Mouse (Mus musculus) stomach, postnatal 0 days (tissue): ENCODE results near the gene Ppfia3. TPM values are rescaled to one million over a fixed set of nuclear protein-coding genes. Genes with fewer than 3 reads are reported as not detected.
A peak's percentile ranks its signal among the peaks of the same experiment; 100 is the strongest.
"Not testable (repeated sequence)": the region's sequence is repeated elsewhere in the genome, so short reads cannot be mapped to it uniquely, and the experiment has no call there.

Experiments
- ATAC-seq: fragments of 200-750 bp; cut with Nextera tagmentation; 2 replicates; pipeline ENCODE4 v1.8.0; 2017; ENCODE audit not compliant: low FRiP score, low TSS enrichment
- DNase-seq: peaks from one replicate; pipeline ENCODE4 v3.0.0-alpha.2; 2016; ENCODE audit warnings: low spot score
- H3K27ac ChIP-seq: fragments of 300-500 bp; sonication (generic); replicated peaks from 2 replicates; pipeline ENCODE4 v1.5.1; 2014; ENCODE audit warnings: mild to moderate bottlenecking, control low read depth
- H3K27me3 ChIP-seq: fragments of 300-500 bp; sonication (generic); 2 replicates; pipeline ENCODE4 v1.6.1; 2014; ENCODE audit warnings: low read length; ENCODE audit not compliant: control insufficient read depth, insufficient read depth
- H3K36me3 ChIP-seq: fragments of 300-500 bp; sonication (generic); 2 replicates; pipeline ENCODE4 v1.6.1; 2014; ENCODE audit warnings: low read length, mixed read lengths; ENCODE audit not compliant: control insufficient read depth, insufficient read depth
- H3K4me1 ChIP-seq: fragments of 300-500 bp; sonication (generic); replicated peaks from 2 replicates; pipeline ENCODE4 v1.6.1; 2014; ENCODE audit warnings: antibody characterized with exemption; ENCODE audit not compliant: control insufficient read depth, insufficient read depth
- H3K4me2 ChIP-seq: fragments of 300-500 bp; sonication (generic); replicated peaks from 2 replicates; pipeline ENCODE4 v1.6.1; 2014; ENCODE audit warnings: low read depth, mild to moderate bottlenecking, control low read depth, moderate library complexity
- H3K4me3 ChIP-seq: fragments of 300-500 bp; sonication (generic); 2 replicates; pipeline ENCODE4 v1.5.1; 2014; ENCODE audit warnings: low read depth, low read length, control low read depth
- H3K9ac ChIP-seq: fragments of 300-500 bp; sonication (generic); 2 replicates; pipeline ENCODE4 v1.6.1; 2014; ENCODE audit warnings: mild to moderate bottlenecking, low read length, control low read depth, mixed read lengths
- H3K9me3 ChIP-seq: fragments of 300-500 bp; sonication (generic); 2 replicates; pipeline ENCODE4 v1.6.1; 2016; ENCODE audit warnings: low read length; ENCODE audit not compliant: control insufficient read depth
- CTCF ChIP-seq: IDR thresholded peaks from 2 replicates; pipeline ENCODE4 v1.5.1; 2016; ENCODE audit warnings: antibody characterized with exemption, low read depth, mild to moderate bottlenecking, moderate library complexity
- EP300 ChIP-seq: optimal IDR thresholded peaks from 2 replicates; pipeline ENCODE3; 2016; ENCODE audit warnings: antibody characterized with exemption
- WGBS: fragments of 180-500 bp; shearing (Covaris S2); extraction: QIAGEN DNeasy Blood & Tissue Kit; methylation state at CpG from one replicate; pipeline ENCODE4 v1.1.7; 2014; 5-methylcytosine and 5-hydroxymethylcytosine counted together
- polyA plus RNA-seq: library from polyadenylated mRNA; unstranded; fragments of >200 nt; fragmentation: Nextera tagmentation; extraction: Ambion mirVana; gene quantifications from 2 replicates; pipeline ENCODE4 v1.2.1, GENCODE M21; 2015

The Ppfia3 gene
- polyA plus RNA-seq, 1 experiment from 2014 or later, result 6.0 TPM

DNA sequence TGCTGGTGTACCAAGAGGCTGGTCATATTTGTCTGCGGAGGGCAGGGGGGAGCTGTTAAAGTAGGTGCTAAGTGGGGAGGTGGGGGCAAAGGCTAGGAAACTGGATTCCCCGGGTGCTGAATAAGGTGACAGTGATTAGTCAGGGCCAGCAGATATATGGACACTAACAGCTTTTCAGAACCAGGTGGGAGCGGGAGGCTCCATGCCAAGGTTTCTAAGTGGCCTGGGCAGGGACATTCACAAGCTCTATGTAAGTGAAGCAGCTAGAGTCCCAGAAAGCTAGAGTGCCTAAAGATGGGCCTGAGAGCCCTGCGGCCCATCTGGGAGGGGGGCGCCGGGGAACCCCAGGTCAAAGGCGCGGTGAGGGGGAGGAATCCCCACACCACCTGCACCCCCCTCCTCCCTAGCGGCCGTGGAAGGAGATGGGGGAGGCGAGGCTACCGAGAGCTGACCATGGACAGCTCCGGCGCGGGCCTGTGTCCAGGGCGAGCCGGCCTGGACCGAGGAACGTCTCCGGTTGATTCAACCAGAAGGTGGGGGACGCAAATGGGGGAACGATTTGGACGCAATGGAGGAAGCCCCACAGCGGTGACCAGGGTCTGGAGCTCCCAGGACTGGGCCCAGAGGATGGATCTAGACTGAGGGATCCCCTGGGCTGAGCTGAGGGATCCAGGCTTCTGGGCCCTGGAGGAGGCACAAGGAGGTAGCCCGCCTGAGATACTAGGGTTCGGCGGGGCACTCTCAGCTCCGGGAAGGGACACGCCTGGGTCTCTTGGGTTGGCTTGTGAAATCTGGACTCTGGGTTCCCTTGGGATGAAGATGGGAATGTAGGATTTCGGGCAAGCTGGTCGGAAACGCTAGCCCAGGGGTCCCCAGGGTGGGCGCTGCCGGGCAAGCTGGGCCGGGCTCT lies 822 bp downstream of the Ppfia3 start:
- H3K27me3 ChIP-seq, result no peaks in the 10 kb centered on the region
- no peaks in the 10 kb centered on the region for H3K9me3 ChIP-seq
- no peaks in the 10 kb centered on the region for H3K36me3 ChIP-seq
- ATAC-seq, result no peak
- peak overlapping the region; percentile 66 for H3K9ac ChIP-seq
- H3K4me2 ChIP-seq, result peak overlapping the region; percentile 99
- peaks cover 3% of the 10 kb centered on the region; the same call in 1 of the 2 replicates for H3K4me1 ChIP-seq
- peak; percentile 61 for DNase-seq
- H3K27ac ChIP-seq, result peak overlapping the region; percentile 24
- WGBS, result 4% methylated on average over 33 of the region's 35 CpGs
- peak overlapping the region; percentile 56 for H3K4me3 ChIP-seq
- peak; percentile 14; the same call in 1 of the 2 replicates for TF ChIP-seq CTCF
- no peak for TF ChIP-seq EP300

- Histone ChIP-seq H3K9me3 (no peaks in the 10 kb centered on the region), H3K4me1 (peaks cover 3% of the 10 kb centered on the region; the same call in 1 of the 2 replicates), H3K9ac (no peak overlapping the region), H3K4me2 (no peak overlapping the region), H3K4me3 (no peak overlapping the region), H3K36me3 (no peaks in the 10 kb centered on the region), H3K27ac (no peak overlapping the region), H3K27me3 (peaks cover 2% of the 10 kb centered on the region; the same call in 1 of the 2 replicates)
- ATAC-seq, result no peak
- TF ChIP-seq CTCF (no peak), EP300 (no peak)
- 82% methylated on average over 2 of the region's 2 CpGs for WGBS
- no peak for DNase-seq
Observed at GRCm38 (mm10) chr7:45363983-45364382, 2.8 kb downstream of the Ppfia3 start.

GRCm38 (mm10) chr7:45362801-45363200 lies 4.0 kb downstream of the Ppfia3 start:
- TF ChIP-seq EP300 (peak; percentile 90), CTCF (peak; percentile 12; the same call in 1 of the 2 replicates)
- WGBS, result 6% methylated on average over 13 of the region's 13 CpGs
- Histone ChIP-seq H3K4me3 (no peak overlapping the region), H3K9me3 (no peaks in the 10 kb centered on the region), H3K27ac (no peak overlapping the region), H3K27me3 (peaks cover 2% of the 10 kb centered on the region; the same call in 1 of the 2 replicates), H3K36me3 (no peaks in the 10 kb centered on the region), H3K4me1 (peaks cover 3% of the 10 kb centered on the region; the same call in 1 of the 2 replicates), H3K9ac (no peak overlapping the region), H3K4me2 (no peak overlapping the region)
- ATAC-seq, result peak; percentile 47; the same call in 1 of the 2 replicates
- DNase-seq, result peak; percentile 83

DNA sequence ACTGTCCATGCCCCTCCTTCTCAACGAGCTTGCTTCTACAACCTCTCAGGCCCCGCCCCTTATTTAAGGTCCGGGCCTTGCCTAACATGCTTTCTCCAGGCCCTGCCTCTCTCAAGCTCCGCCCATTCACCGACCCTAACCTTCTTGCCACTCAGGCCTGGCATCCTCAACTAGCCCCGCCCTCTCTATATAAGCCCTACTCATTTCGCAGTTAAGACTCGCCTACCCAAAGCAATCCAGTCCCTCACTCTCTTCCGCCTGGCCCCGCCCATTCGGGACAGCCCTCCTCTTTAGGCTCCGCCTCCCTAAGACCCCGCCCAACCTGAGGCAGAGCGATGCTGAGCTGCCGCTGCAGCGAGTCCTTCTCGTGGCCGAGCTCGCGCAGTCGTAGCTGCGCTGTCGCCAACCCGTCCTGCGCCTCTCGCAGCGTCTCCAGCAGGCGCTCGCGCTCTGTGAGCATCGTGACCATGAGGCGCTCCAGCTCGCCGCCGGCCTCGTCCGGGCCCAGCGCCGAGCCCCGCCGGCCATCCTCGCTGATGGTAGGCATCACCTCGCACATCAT lies 5.5 kb downstream of the Ppfia3 start:
- peak; percentile 79 for ATAC-seq
- peak; percentile 80 for DNase-seq
- H3K4me2 ChIP-seq, result peak overlapping the region; percentile 60
- no peaks in the 10 kb centered on the region for H3K36me3 ChIP-seq
- peak overlapping the region; percentile 40; the same call in 1 of the 2 replicates for H3K27ac ChIP-seq
- H3K27me3 ChIP-seq, result peaks cover 2% of the 10 kb centered on the region; the same call in 1 of the 2 replicates
- H3K4me3 ChIP-seq, result peak overlapping the region; percentile 38
- H3K9ac ChIP-seq, result peak overlapping the region; percentile 35; the same call in 1 of the 2 replicates
- TF ChIP-seq EP300, result no peak
- no peak for TF ChIP-seq CTCF
- peaks cover 3% of the 10 kb centered on the region; the same call in 1 of the 2 replicates for H3K4me1 ChIP-seq
- under 1% methylated on average over 43 of the region's 43 CpGs for WGBS
- no peaks in the 10 kb centered on the region for H3K9me3 ChIP-seq

GRCm38 (mm10) chr7:45360404-45361125 lies 6.3 kb downstream of the Ppfia3 start:
- Histone ChIP-seq H3K36me3 (no peaks in the 10 kb centered on the region), H3K4me3 (peak overlapping the region; percentile 38; the same call in 1 of the 2 replicates), H3K27me3 (peaks cover 2% of the 10 kb centered on the region; the same call in 1 of the 2 replicates), H3K4me2 (no peak overlapping the region; the same call in 1 of the 2 replicates), H3K9me3 (no peaks in the 10 kb centered on the region), H3K9ac (no peak overlapping the region), H3K4me1 (no peaks in the 10 kb centered on the region), H3K27ac (no peak overlapping the region)
- 50% methylated on average over 18 of the region's 18 CpGs for WGBS
- ATAC-seq (0 out of 2 replicates have a peak, but pooled peaks have one; percentile 0), DNase-seq (no peak)
- TF ChIP-seq CTCF (no peak), EP300 (no peak)

DNA sequence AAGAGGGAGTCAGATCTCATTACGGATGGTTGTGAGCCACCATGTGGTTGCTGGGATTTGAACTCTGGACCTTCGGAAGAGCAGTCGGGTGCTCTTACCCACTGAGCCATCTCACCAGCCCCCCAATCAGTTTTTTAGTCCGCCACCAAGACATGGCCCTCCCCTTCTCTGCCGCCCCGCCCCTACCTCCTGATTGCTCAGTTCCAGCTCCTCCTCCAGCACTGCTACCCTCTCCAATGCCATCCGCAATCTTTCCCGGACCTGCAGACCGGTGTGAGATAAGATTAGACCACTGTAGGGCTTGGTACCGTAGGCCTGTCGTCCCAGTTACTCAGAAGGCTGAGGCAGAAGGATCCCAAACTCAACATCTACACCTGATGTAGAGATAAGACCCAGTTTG lies 7.7 kb downstream of the Ppfia3 start:
- not testable (repeated sequence) for H3K4me2 ChIP-seq, H3K36me3 ChIP-seq, H3K9me3 ChIP-seq, H3K4me3 ChIP-seq, H3K4me1 ChIP-seq, H3K27me3 ChIP-seq, H3K9ac ChIP-seq, DNase-seq, ATAC-seq, H3K27ac ChIP-seq
- WGBS, result 58% methylated on average over 10 of the region's 11 CpGs
